Mouse (Mus musculus) embryonic fibroblast, embryonic 13.5 days (primary cell): ENCODE data around the gene Pgd. TPM values are rescaled to one million over a fixed set of nuclear protein-coding genes. Genes with fewer than 3 reads are reported as not detected.
A peak's percentile ranks its signal among the peaks of the same experiment; 100 is the strongest.

Source experiments
- H3K27ac ChIP-seq: 2 replicates; pipeline ENCODE4 v1.5.1; 2012; ENCODE audit warnings: low read length, control low read depth, inconsistent platforms; ENCODE audit not compliant: insufficient read depth
- H3K4me1 ChIP-seq: 2 replicates; pipeline ENCODE4 v1.6.1; 2011; ENCODE audit warnings: low read length; ENCODE audit not compliant: control insufficient read depth, insufficient read depth
- H3K4me3 ChIP-seq: 2 replicates; pipeline ENCODE4 v1.5.1; 2011; ENCODE audit warnings: mild to moderate bottlenecking, control low read depth, low read length; ENCODE audit not compliant: insufficient read depth
- CTCF ChIP-seq: IDR thresholded peaks from 2 replicates; pipeline ENCODE4 v1.5.1; 2011; ENCODE audit warnings: mild to moderate bottlenecking, control low read depth, low read length, moderate library complexity, borderline replicate concordance; ENCODE audit not compliant: insufficient read depth
- POLR2A ChIP-seq: IDR thresholded peaks from 2 replicates; pipeline ENCODE4 v1.6.1; 2011; ENCODE audit warnings: low read depth, mild to moderate bottlenecking, control low read depth, low read length, moderate library complexity
- polyA plus RNA-seq: library from polyadenylated mRNA; stranded (reverse); fragments of >200 nt; gene quantifications from 2 replicates; pipeline ENCODE4 v1.2.4, GENCODE M21; 2011; ENCODE audit warnings: low read depth; ENCODE audit not compliant: missing spikeins, insufficient read length

The Pgd gene
- polyA plus RNA-seq, 1 experiment: 112 TPM

DNA sequence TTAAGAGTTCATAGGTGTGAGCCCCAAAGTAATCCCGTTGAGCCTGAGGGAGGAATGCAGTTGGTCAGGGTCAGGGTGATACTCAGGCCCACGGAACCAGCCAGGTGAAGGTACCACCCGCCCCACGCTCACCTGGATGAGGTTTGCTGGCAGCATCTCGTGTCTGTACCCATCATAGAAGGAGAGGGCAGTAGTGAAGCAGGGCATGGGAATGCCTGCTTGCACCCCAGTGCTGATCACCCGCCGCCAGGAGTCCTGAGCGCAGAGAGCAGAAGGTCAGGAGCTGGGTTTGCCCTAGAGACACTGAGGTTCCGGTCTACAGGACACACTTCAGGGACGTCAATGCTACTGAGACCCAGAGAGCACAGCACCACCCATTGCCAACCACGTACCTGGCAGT lies 15.8 kb downstream of the Pgd start:
- Histone ChIP-seq H3K4me1 (no peaks in the 10 kb centered on the region), H3K4me3 (no peak overlapping the region), H3K27ac (no peak overlapping the region)
- TF ChIP-seq POLR2A: no peak
- no peak for TF ChIP-seq CTCF

- TF ChIP-seq POLR2A (no peak), CTCF (no peak)
- Histone ChIP-seq H3K27ac (no peak overlapping the region), H3K4me3 (no peak overlapping the region), H3K4me1 (no peaks in the 10 kb centered on the region)
These were observed 16.3 kb downstream of the Pgd start for GRCm38 (mm10) chr4:149150256-149150655.

GRCm38 (mm10) chr4:149149611-149150010 lies 17.0 kb downstream of the Pgd start:
- no peak overlapping the region for H3K27ac ChIP-seq
- TF ChIP-seq CTCF: no peak
- TF ChIP-seq POLR2A: no peak

DNA sequence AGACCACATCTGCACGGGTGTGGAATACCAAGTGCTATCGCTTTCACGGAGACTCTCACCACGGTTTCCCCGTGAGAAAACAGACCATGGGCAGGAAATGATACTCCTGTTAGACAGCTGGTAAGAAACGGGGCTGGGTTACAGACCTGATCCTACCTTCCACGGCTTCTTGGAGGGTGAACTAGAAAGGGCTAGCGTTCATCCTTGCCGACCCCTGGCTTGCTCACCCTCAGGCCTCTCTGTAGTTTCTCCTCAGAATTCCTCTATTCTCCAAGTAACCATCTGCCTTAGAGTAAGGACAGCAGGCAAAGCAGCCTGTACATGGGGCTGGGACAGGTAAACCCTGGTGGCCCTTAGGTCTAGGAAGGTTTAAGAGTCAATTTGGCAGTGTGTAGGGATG lies 17.4 kb downstream of the Pgd start:
- no peak overlapping the region for H3K4me3 ChIP-seq
- no peak overlapping the region for H3K27ac ChIP-seq
- TF ChIP-seq CTCF (no peak), POLR2A (no peak)
- H3K4me1 ChIP-seq: no peaks in the 10 kb centered on the region

More at GRCm38 (mm10) chr4:149149611-149150010, 17.0 kb downstream of the Pgd start:
- H3K4me3 ChIP-seq: no peak overlapping the region
- H3K4me1 ChIP-seq: no peaks in the 10 kb centered on the region

DNA sequence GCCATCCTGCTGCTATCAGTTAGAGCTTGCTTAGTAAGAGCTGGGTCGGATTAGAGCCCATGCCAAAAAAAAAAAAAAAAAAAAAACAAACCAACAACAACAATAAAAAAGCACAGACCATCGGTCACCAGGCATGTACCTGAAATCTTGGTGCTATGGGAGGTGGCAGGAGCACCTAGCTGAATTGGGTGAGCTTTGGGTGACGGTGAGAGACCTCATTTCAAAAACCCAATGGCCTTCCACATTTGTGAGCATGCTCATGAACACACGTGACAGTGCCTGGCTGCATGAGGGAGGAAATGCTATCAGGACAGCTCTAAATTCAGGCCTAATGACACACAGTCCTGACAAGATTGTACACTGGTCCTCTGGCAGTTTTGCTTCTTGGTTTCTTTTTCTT lies 18.5 kb downstream of the Pgd start:
- Histone ChIP-seq H3K4me3 (no peak overlapping the region), H3K27ac (no peak overlapping the region), H3K4me1 (no peaks in the 10 kb centered on the region)
- no peak for TF ChIP-seq CTCF
- TF ChIP-seq POLR2A: no peak

- H3K4me3 ChIP-seq: no peak overlapping the region
- TF ChIP-seq POLR2A (no peak), CTCF (no peak)
- H3K4me1 ChIP-seq: no peaks in the 10 kb centered on the region
- H3K27ac ChIP-seq: no peak overlapping the region
These were observed 19.0 kb downstream of the Pgd start for GRCm38 (mm10) chr4:149147528-149147927.

DNA sequence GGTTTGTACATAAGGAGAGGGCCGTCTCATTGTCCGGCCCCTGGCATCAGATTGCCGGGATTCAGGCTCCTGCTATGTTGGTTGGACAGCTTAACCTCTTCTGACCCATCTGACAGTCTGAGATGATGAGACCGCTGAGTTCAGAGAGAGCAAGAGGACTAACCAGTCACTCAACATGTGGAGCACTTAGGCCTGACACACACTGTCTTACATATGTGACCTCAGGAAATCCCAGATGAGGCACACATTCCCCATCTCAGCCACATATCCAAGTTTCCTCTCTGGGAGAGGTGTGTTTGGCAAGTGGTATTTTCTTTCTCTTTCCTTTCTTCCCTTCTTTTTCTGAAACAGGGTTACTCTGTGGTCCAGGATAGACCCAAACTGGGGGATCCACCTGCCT lies 21.4 kb downstream of the Pgd start:
- Histone ChIP-seq H3K4me1 (no peaks in the 10 kb centered on the region), H3K27ac (no peak overlapping the region), H3K4me3 (no peak overlapping the region)
- TF ChIP-seq CTCF (no peak), POLR2A (no peak)

- TF ChIP-seq POLR2A: no peak
- TF ChIP-seq CTCF: peak; percentile 70; the same call in 1 of the 2 replicates
- H3K4me3 ChIP-seq: no peak overlapping the region
- no peaks in the 10 kb centered on the region for H3K4me1 ChIP-seq
- no peak overlapping the region for H3K27ac ChIP-seq
These were observed 22.1 kb downstream of the Pgd start for GRCm38 (mm10) chr4:149144459-149144858.

GRCm38 (mm10) chr4:149143594-149143993 lies 23.0 kb downstream of the Pgd start:
- Histone ChIP-seq H3K27ac (no peak overlapping the region), H3K4me1 (no peaks in the 10 kb centered on the region; the same call in 1 of the 2 replicates), H3K4me3 (no peak overlapping the region)
- TF ChIP-seq POLR2A (no peak), CTCF (no peak)

DNA sequence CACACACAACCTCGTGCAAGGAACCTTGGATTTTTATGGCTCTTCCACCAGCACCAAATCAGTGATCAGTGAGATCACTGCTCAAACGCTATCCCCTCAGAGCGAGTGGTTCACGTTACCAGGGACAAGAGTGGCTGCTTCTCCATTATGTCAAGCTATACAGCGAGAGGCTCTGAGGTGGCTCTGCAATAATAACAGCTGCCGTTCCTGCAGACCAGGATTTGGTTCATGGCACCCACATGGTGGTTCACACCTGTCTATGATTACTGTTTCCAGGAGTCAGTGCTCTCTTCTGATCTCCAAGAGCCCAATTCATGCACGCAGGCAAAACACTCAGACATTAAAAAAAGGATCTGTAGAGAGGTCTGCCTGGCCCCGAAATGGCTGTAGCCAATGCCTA lies 28.1 kb downstream of the Pgd start:
- Histone ChIP-seq H3K4me1 (peaks cover 3% of the 10 kb centered on the region), H3K27ac (no peak overlapping the region), H3K4me3 (no peak overlapping the region)
- TF ChIP-seq CTCF (no peak), POLR2A (no peak)
